Mouse (Mus musculus): ENCODE measurements around the gene Cytip.
"Not testable (repeated sequence)": the region's sequence is repeated elsewhere in the genome, so short reads cannot be mapped to it uniquely, and the experiment has no call there.

Gene Cytip

DNA sequence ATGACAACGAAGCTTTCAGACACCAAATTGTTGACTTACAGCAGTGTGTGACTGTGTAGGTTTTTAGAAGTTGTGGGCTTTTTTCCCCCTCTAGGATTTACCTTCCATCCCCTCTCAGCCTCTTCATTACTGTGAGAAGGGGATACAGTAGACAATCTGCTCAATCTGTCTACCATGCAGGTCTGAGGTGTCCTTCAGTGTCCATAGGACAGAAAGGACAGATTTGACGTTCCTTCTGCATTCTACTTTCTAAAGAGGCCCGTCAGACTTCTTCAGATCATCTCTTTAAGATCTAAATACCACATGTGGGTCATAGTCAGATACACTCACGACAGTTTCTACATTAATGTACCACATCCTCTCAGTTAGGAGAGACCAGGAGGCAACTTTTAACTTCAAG, 33.5 kb downstream of the Cytip start:
- DNase-seq (ENCODE audit: low spot score) = no peak

DNA sequence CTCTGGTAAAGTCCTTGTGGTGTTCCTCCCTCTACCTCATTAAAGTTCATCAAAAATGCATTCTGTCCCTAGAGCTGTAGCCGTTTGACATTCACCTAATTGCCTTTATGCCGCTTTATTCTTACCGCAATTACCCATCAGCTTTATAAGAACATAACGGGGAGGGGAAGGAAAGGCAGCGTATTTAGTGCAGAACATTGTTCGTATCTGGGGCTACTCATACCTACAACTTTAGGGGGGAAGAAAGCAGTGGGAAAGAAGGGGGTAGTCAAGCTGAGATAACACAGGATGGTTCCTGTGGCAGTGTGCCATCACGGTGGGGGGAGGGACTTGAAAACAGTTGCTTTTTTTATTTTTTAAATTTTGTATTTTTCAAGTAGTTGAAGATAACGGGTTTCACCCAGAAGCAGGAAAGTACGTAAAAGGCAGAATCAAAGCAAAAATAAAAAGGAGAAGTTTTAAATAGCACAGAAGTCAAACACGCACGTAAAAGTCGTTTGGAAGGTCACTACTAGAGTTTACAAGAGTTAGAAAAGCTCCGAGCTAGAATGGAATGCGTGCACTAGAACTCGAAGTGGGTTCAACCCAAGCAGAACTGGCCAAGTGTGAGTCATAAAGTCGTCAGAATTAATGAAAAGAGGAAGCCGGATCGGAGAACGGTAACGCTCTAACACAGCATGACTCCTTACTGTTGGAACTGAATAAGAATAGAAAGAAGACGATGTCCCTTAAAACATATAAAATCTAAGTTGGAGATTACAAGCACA, 34.6 kb downstream of the Cytip start:
- no peak for DNase-seq (ENCODE audit: low spot score)

DNA sequence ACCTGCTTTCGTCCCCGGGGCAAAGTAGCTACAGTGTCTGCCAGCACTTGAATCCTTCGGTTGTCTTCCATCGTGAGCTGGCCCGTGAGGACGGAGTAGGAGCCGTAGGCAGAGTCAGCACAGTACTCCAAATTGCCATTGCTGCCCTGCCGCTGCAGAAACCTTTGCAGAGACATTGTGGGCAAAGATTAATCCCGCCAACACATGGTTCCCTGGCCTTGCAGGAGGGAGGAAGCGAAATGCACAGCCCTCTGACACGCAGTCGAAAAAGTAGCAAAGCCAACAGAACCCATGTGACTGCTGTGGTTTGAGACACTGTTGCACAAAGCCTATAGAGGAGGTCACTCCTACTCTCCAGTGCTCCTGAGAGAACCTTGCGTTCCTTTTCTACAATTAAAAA, 35.5 kb downstream of the Cytip start:
- DNase-seq (ENCODE audit: low spot score) = no peak

DNA sequence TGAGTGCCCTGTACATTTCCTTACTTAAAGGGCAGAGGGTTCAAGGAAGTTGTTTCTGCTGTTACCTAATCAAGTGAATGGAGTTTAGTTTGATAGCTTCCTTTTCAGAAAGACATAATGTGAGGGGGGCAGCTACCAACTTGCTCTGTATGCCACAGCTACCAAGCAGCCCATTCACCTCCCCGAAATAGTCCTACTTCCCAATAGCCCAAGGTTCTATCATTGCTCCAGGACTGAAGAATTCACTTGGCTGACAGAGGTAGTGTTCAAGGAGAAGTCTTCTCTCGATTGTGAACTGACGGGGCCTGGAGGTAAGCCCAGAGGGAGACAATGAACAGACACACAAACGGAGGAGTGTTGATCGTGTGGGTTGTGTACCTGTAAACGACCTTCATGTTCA, 36.2 kb downstream of the Cytip start:
- DNase-seq (ENCODE audit: low spot score) = no peak

DNA sequence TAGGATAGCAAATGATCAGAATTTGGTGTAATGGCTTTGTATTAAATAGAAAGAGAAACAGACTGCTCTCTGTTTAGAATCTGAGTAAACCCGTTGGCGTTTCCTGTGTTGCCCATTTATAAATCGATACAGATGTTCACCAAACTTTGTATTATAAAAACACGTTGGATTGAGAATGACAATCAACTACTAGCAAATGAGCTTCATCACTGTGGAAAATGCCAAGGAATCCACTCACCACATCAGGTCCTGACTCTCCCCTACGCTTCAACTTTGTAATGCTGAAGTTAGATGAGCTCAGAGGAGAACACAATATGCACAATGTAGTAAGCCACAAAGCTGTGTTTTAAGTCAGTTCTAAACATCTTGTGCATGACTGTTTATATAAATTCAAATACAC, 36.8 kb downstream of the Cytip start:
- DNase-seq (ENCODE audit: low spot score) = no peak

DNA sequence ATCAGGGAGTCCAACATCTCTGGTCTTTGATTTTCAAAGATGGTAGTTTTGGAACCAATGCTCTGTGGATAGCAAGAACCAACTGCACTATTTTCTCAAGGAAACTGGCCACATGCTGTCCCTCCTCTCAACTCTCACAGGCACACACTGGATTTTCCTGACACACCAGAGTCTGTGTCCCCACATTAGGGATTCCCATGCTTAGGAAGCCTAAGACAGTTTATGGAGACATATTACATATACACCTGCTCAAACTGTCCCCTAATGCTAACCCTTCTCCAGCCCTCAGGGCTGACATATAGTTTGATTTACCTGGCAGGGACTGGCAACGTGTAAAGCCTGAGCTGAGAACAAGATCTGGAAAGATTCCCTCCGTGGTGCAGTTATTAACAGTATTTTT, 37.2 kb downstream of the Cytip start:
- DNase-seq (ENCODE audit: low spot score) = no peak

DNA sequence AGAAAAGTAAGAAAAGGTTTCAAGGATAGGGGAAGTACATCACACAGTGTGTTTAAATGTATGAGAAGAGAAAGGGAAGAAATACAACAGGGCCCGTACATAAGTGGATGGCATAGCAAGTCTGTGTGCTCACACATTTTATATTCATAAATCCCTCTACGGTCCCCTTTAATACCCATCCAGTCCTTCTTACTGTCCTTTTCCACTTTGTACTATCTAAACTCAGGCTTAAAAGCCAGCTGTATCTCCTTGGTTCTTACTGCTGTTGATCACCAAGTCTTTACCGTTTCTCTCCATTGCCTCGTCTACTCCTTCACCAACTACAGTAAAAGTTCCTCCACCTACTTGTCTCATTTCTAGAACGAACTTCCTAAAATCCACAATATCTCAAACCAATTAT, 37.9 kb downstream of the Cytip start:
- no peak for DNase-seq (ENCODE audit: low spot score)

DNA sequence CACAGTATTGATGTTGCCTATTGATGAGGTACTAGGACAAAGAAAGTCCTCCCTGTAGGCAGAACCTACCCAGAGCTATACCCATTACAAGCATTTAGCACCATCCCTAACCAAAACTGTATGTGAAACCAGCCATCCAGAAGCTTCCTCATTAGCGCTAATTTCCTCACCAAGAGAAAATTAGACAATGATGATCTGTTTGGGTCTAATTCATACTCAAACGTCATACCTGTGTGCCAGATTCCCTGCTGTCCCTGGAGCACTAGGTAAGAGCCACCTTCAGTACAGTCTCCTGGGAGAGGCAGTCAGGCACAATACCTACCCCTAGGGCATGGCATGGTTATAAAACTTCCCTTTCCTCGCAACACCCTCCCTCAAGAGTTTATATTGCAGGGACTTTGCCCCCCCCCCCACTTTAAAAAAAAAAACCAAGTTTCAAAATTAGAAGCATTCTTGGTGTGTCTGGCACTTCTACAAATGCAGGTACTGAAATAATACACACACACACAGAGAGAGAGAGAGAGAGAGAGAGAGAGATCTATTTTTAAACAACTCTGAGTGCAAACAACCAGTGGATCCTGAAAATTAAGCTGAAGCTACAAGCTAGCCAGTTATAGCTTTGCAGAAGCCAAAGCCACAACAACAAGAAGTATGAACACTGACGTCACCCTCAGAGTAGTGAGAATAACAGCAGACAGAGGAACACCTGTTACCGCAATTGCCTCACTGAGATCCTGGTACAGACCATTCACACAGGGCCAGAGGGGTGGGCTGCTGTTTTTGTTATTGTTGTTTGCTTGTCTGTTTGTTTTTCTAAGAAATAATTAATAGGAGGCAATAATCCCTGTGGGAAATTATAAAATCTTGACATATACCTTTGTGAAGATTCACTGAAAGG, 38.6 kb downstream of the Cytip start:
- no peak for DNase-seq (ENCODE audit: low spot score)

DNA sequence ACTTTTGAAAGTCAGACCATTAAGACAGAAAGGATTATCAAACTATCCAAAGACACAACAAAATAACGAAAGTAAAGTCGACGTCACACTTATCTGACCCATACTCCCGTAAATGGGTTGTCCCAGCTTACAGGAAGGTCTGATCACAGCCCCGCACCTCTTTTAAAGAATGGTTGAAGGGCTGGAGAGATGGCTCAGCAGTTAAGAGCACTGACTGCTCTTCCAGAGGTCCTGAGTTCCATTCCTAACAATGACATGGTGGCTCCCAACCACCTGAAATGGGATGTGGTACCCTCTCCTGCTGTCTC, 39.3 kb downstream of the Cytip start:
- DNase-seq (ENCODE audit: low spot score) = no peak

DNA sequence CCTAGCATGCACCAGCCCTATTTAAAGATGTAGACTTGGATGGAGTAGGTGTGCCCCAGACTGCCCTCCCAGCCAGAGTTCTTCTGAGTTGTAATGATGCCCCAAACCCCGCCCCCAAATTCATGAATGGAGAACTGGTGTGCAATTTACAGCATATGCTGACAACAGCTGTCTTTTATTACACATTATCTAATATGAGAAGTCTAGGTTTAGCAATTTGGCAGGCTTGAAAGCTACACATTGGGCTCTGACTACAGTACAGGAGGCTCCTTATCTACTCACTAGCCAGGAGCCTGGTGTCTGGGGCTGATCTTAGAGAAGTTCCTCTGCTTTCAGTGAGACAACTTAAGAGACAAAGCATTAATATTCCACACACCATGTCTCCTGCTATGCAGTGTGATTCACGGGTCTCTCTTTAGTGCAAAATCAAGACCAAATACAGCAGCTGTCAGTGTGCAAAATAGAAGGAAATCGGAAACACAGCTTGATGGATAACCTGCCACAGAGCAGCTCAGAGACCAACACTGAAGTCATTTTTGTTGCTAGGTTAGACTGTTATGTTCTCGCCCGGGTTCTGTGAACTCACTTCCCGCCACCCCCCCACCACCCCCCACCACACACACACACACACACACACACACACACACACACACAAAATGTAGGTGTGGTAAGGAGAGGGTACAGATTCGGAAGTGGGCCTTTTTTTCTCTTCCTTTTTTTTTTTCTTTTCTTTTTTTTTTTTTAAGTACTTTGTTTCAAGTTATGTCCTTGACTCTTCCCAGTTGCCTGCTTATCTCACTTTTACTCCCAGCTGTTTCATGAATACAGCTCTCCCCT, 39.8 kb downstream of the Cytip start:
- no peak for DNase-seq (ENCODE audit: low spot score)

DNA sequence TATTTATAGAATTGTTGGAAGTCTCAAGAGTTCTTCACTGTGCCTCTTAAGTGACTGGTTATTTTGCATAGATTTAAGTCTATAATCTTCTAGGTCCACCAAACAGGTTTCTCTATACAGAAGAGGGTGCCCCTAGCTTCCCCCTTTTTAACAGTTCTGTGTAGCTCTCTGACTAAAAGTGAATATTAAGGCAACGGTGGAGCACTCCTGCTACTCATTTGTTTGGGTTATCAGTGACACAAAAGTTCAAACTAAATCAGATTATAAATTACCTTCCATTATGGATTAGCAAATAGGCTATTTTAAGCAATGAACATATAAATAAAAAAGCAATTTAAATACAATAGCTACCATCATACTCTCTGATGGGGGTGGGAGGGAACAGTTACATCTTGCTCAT, 40.8 kb downstream of the Cytip start:
- no peak for DNase-seq (ENCODE audit: low spot score)

DNA sequence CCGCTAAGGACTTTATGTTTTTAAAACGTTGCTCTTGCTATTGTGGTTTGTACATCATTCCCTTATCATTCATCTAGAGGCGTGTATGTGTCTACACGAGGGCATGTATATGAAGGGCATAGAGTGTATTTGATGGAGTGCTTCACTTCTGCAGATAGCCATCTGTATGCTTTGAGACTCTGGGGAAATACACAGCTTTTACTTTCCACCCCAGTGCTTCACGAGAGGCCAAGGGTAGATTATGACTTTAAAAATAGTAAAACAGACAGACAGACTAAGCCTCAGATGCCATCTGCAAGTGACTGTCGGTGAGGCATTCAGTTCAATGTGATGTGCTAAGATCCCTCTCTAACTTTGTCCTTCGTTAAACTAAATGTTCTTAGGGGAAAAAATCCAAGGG, 41.6 kb downstream of the Cytip start:
- no peak for DNase-seq (ENCODE audit: low spot score)

DNA sequence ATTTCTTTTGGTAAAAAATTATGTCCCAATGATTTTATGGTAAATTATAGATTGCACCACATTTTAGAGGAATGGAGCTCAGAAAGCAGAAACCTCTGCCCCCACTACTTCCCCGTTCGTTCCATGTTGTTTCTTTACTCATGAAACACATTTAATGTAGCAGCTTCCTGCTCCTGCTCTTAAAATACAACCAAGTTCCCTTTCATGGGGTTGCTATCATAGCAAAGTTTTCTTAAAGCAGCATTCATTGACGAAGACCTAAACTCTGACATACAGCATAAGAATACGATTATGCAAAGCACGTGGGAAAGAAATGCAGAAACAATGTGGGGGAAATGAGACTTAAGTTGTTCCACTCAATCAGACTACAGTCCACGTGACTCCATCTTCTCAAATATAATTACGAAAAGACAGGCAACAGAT, 45.3 kb downstream of the Cytip start:
- DNase-seq (ENCODE audit: low spot score) = no peak

DNA sequence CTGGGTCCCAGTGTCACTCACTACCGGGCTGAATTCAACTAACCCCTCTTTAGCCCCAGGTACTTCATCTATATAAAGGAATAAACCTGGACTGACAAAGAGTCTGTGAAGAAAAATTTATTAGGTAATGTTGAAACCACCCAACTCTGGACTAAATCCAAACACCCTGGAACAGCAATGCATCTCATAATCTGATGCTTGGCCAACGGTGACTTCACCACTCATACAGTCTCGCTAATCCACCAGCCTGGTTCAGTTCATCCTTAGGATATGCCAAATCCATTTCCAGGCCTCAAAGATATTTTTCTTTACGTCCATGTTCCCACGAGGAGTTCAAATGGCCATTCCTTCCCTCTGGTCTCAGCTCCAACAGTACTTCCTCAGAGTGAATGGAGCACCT, 48.8 kb downstream of the Cytip start:
- DNase-seq (ENCODE audit: low spot score) = no peak

DNA sequence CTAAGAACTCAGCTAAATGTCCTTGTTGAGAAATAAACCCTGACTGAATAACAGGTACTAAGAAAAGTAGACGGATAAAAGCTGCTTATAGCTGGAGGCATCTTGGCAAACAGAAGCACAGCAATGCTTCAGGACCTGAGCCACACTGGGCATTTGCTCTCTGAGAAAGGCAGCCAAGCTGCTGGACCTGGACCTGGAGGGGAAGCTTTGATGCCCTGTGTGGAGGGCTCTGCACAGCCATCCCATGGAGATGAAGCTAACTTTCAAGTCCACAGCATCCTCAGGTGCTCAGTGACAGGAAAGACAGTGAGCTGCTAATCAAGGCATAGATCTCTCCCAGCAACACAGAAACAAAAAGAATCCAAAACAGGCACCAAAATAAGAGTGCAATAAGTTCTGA, 54.8 kb downstream of the Cytip start:
- DNase-seq (ENCODE audit: low spot score) = no peak

DNA sequence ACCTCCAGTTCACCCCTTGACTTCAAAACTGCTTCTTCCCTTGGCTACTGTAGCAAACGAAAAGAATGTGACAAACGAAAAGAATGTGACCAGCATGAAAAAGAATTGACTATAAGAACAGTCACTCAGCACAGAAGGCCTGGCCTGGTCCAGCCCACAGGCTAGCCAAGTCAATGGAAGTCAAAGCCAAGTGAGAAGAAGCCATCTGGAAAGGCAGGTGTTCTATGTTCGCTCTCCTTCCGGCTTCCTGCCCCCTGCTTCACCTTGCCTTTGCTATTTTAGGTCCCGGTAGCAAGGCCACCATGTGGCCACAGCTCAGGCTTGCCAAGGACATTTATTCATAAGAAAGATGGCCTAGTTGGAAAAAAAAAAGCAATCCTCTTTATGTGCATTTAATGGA, 56.7 kb downstream of the Cytip start:
- no peak for DNase-seq (ENCODE audit: low spot score)

DNA sequence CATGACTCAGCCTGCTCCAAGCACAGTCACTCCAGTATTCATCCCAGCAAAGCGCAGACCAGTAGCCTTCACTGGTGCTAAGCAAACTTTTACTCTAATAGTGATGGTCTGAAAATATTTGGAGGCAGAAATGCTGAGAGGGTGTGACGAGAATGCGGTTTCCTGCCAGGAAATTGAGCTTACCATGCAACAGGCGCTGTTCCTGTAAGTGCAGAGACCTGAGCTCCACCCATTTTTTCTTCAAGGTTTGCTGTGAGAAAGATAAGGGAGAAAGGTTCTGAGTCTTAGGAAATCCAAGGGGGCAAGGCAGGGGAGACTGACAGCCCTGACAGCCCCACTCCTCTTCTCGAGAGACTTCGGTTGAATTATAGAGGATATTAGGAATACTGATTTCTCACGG, 57.7 kb downstream of the Cytip start:
- no peak for DNase-seq (ENCODE audit: low spot score)

DNA sequence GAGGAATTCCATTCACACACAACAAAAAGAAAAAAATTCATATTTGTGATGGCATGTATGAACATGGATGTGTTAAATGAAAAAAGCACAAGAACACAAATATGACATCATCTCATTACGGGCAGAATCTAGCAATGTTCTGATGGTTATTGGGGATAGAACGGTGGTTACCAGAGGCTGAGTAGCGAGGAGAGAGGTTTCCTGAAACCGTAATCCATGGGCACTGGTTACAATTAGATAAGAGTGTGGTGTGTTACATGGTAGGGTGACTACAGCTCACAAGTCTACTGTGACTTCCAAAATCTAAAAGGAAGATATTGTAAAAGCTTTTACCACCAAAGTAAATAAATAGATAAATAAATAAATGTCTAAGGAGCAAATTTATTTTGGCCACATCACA, 58.8 kb downstream of the Cytip start:
- no peak for DNase-seq (ENCODE audit: low spot score)

DNA sequence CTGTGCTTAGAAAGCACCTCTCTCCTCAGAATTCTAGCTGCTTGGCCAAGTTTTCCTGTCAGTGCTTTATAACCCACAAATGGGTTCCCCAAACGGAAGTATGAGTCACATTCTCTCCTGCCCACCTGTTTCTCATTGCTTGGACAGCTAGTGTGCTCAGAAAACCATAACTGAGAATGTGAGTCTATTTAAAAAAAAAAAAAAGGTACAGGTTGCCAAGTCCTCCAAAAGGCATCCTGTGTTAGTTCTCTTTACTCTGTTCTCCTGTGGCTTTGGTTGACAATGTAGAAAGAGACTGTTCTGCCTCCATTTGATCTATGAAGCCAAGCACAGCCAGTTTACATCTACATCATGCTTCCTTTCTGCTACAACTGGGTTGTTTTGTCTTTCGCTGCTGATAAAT, 60.3 kb downstream of the Cytip start:
- no peak for DNase-seq (ENCODE audit: low spot score)

DNA sequence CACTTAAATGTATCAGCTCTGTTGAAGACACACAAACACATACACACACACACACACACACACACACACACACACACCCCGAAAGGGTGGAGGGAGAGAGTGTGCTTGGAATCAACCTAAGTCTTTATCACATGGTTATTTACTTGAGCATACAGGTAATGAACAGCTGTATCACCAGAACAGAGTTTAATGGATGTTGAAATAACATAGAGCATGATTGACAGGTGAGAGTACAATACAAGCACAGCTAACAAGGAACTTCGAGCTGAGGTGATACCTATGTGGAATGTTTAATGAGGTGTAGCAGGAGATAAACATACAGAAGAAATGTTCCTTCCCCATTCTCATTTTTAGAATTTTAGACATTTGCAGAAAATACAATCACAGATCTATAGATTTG, 62.7 kb downstream of the Cytip start:
- no peak for DNase-seq (ENCODE audit: low spot score)

DNA sequence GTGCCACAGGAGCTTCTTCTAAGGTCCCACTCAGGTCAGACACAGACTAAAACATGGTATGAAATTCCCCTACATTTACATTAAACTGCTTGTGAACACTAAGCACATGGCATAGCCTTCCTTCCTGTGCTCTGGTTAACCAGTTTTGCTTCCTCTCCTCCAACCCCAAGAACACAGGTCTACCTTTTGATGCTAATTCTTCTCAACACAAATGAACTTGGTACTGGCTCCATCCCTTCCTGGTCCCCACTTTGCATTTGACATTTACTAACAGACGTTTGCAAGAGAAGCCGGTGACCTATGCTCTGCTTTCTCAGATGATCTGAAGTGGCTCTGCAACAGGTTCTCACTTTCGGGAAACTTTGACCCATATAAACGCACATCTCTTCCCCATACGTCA, 65.4 kb downstream of the Cytip start:
- no peak for DNase-seq (ENCODE audit: low spot score)

DNA sequence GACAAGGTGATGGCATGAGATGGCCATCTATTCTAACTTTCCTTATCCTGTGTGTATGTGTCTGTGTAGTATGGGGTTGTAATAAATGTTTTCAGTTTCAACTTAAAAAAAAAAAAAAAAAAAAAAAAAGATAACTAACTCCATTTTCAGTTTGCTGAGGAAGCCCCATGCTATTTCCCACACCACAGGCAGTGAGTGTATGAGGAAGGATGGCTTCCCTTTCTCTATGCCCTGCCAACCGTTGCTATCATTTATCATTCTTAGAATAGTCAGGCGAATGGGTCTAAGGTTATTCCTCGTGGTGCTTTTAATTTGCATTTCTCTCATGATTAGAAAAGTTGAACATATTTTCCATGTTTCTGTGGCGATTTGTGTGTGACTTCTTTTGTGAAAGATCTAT, 84.2 kb downstream of the Cytip start:
- DNase-seq (ENCODE audit: low spot score) = no peak

DNA sequence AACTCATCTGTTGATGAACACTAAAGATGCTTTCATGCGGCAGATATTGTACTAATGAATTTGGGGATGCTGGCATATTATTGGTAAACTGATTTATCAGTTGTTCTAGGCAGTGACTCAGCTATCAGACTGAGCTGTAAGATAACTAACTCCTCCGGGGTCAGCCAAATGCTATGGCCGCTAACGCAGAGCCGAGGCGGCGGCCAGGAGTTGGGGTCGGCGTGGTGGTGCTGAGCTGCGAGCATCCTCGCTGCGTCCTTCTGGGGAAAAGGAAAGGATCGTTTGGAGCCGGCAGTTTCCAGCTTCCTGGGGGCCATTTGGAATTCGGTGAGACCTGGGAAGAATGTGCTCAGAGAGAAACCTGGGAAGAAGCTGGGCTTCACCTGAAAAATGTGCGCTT, 87.4 kb downstream of the Cytip start:
- not testable (repeated sequence) for DNase-seq (ENCODE audit: low spot score)
